Mouse (Mus musculus): ENCODE measurements around the gene Anxa9. TPM values are rescaled to one million over a fixed set of nuclear protein-coding genes. Genes with fewer than 3 reads are reported as not detected.

The Anxa9 gene
- polyA plus RNA-seq, 1 experiment from 2014 or later = 1.1 TPM

DNA sequence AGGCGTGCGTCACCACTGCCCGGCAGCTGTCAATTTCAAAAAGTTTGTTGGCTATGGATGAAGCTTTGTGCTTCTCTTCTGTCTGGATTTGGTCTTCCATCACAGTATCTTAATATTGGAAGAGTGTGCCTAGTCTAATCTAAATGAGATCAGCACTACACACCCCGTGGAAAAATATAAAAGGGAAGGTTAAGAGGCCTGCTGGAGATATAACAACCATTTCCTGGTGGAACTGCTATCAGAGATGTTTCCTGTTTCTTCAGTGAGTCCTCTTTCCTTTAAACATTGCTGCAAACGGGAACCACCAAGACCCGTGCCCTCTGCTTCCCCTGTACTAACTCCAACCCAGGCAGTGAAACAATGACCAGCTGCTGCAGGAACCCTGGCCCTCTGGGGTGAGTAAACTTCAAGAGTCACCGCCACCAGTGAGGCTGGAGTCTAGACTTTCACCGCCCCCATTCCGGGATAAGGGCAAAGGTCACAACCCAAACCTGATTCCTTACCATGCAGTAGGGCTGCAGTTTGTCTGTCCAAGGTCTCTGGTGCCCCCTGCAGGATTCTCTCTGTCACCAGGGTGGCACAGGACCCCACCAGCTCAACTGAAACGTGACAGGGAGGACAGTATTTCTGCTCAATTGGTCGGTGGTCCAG is 43.8 kb downstream of the Anxa9 start:
- Histone ChIP-seq H3K4me2 (no peak overlapping the region), H3K27me3 (no peaks in the 10 kb centered on the region), H3K9ac (no peak overlapping the region), H3K27ac (no peak overlapping the region), H3K4me3 (no peak overlapping the region), H3K9me3 (replicated peaks) (no peaks in the 10 kb centered on the region), H3K4me1 (no peaks in the 10 kb centered on the region), H3K36me3 (ENCODE audit: poor library complexity, severe bottlenecking) (peaks cover 84% of the 10 kb centered on the region)
- WGBS = 55% methylated on average over 11 of the region's 11 CpGs
- no peak for ATAC-seq

GRCm38 (mm10) chr3:95261975-95262374 is 45.0 kb downstream of the Anxa9 start:
- ATAC-seq = no peak
- Histone ChIP-seq H3K4me1 (no peaks in the 10 kb centered on the region), H3K9me3 (replicated peaks) (no peaks in the 10 kb centered on the region), H3K27ac (no peak overlapping the region), H3K4me3 (no peak overlapping the region), H3K27me3 (no peaks in the 10 kb centered on the region), H3K36me3 (ENCODE audit: poor library complexity, severe bottlenecking) (peaks cover 84% of the 10 kb centered on the region), H3K4me2 (no peak overlapping the region), H3K9ac (no peak overlapping the region)
- 94% methylated on average over 4 of the region's 4 CpGs for WGBS

- Histone ChIP-seq H3K27me3 (no peaks in the 10 kb centered on the region), H3K9ac (no peak overlapping the region), H3K9me3 (replicated peaks) (no peaks in the 10 kb centered on the region), H3K4me2 (no peak overlapping the region), H3K4me3 (no peak overlapping the region), H3K4me1 (no peaks in the 10 kb centered on the region), H3K36me3 (ENCODE audit: poor library complexity, severe bottlenecking) (peaks cover 89% of the 10 kb centered on the region), H3K27ac (no peak overlapping the region)
- ATAC-seq = no peak
- WGBS = 86% methylated on average over 5 of the region's 5 CpGs
Measured at GRCm38 (mm10) chr3:95256931-95257330, 50.0 kb downstream of the Anxa9 start.

DNA sequence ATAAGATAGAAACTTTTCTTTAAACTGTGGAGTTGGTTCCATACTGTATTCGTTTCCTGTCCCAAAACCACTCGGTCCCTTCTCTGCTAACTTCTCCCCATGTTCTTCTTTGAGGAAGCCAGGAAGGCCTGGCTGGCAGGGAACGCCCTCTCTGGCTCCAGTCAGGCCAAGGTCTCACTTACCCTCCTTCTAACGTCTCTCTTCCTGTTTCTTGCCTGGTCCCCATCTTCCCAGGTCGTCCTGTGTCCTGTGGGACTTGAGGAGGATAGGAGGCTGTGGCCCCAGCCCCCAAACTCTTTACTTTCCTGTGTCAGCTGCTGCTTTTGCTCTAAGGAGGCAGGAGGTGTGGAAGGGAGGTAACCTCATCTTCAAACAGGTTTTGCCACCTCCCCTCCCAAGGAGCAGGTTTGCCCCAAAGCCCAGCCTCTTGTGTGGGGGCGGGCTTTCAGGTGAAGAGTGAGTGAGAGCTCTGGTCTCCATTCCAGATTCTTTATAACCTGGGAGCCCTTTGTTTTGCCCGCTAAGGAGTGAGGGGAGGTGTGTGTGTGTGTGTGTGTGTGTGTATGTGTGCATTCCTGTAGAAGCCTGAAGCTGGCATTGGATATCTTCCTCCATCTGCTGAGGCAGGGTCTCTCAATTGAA is 56.1 kb downstream of the Anxa9 start, which contains the start of gene Bnipl:
Bnipl (minus strand) TSS at position 411 of the 642 bp plus-strand sequence.
- no peak for ATAC-seq
- Histone ChIP-seq H3K36me3 (ENCODE audit: poor library complexity, severe bottlenecking) (peaks cover 31% of the 10 kb centered on the region), H3K4me3 (no peak within 1 kb of the TSS), H3K27ac (no peak within 1 kb of the TSS), H3K9ac (no peak within 1 kb of the TSS; the same call in 1 of the 2 replicates), H3K4me2 (no peak within 1 kb of the TSS), H3K4me1 (no peaks in the 10 kb centered on the region), H3K27me3 (no peaks in the 10 kb centered on the region), H3K9me3 (replicated peaks) (no peaks in the 10 kb centered on the region)
- 66% methylated on average over 7 of the region's 7 CpGs for WGBS

DNA sequence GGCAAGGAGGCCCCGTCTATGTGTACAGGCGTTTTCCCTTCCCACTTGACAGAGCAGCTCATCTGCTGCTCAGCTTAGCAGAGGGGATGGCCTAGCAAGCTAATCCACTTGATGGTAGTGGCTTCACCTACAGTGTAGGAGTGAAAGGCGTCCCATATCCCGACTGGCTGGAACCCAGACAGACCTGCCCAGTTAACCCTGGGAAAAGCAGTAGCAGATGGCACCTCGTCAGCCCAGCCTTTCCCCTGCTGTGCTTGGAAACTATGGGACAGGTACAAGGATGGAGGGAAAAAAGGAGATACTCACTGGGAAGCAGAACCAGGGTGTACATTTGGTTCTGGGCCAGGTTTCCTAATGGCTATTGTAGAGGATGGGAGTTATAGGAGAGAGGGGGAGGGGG is 56.6 kb downstream of the Anxa9 start:
- no peaks in the 10 kb centered on the region for H3K4me1 ChIP-seq
- WGBS = 86% methylated on average over 5 of the region's 5 CpGs
- H3K27ac ChIP-seq = no peak overlapping the region
- no peaks in the 10 kb centered on the region for H3K27me3 ChIP-seq
- no peaks in the 10 kb centered on the region for H3K9me3 ChIP-seq (replicated peaks)
- ATAC-seq = no peak
- H3K4me3 ChIP-seq = no peak overlapping the region
- H3K36me3 ChIP-seq (ENCODE audit: poor library complexity, severe bottlenecking) = peaks cover 29% of the 10 kb centered on the region
- no peak overlapping the region for H3K9ac ChIP-seq
- H3K4me2 ChIP-seq = no peak overlapping the region

DNA sequence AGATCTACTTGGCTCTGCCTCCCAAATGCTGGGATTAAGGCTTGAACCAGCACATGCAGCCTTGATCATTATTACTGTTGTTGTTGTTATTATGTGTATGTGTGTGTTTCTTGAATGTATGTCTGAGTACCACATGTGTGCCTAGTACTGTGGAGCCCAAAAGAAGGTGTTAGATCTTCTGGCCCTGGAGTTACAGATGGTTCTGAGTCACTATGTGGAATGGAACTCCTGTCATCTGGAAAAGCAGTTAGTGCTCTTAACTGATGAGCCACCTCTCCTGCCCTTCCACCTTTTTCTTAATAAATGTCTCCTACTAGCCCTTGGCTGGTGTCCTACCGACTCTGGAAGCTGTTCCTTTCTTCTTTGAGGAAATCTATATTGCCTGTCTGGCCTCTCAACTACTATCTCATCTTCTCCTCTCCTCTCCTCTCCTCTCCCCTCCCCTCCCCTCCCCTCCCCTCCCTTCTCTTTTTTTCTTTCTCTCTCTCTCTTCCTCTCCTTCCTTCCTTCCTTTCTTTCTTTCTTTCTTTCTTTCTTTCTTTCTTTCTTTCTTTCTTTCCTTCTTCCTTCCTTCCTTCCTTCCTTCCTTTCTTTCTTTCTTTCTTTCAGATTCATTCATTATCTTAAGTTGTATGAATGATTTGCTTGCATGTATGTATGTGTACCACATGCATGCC is 59.2 kb downstream of the Anxa9 start:
- no peak overlapping the region for H3K9ac ChIP-seq
- ATAC-seq = no peak
- no peak overlapping the region for H3K27ac ChIP-seq
- no peaks in the 10 kb centered on the region for H3K4me1 ChIP-seq
- no peak overlapping the region for H3K4me3 ChIP-seq
- H3K27me3 ChIP-seq = no peaks in the 10 kb centered on the region
- no peaks in the 10 kb centered on the region for H3K9me3 ChIP-seq (replicated peaks)
- no peak overlapping the region for H3K4me2 ChIP-seq
- WGBS = 86% methylated on average over 1 of the region's 1 CpGs
- H3K36me3 ChIP-seq (ENCODE audit: poor library complexity, severe bottlenecking) = peaks cover 12% of the 10 kb centered on the region

DNA sequence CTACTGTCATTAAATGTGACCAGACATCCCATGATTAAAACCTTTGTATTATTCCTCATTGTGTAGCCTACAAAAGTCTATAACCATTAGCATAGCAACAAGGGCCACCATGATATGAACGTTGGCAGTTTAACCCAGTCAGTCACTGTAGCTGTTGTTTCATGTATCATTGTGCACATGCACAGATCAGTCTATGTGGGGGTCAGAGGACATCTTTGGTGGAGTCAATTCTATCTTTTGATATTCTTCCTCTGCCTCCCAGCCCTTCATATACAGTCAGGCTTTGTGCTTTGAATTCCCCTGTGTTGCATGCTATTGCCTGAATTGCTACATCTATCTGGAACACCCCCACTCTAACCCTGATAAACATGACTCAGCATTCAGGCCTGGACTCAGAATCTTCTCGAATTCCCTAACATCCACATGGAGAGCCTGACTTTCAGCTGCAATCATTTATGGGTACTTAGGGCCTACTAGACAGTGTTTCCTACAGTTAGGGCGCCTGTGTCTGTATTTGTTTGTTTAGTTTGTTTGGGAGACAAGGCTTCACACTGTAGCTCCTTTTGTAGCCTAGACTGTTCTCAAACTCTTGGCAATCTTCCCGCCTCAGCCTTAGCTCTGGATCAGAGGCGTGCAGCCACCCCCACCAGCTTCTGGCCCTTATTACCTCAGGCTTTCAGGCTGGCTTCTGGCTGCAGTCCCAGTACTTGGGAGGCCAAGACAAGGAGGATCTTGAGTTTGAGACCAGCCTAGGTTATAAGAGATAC is 60.3 kb downstream of the Anxa9 start:
- H3K36me3 ChIP-seq (ENCODE audit: poor library complexity, severe bottlenecking) = peaks cover 10% of the 10 kb centered on the region
- H3K9me3 ChIP-seq (replicated peaks) = no peaks in the 10 kb centered on the region
- no peak for ATAC-seq
- no peaks in the 10 kb centered on the region for H3K27me3 ChIP-seq
- no peak overlapping the region for H3K9ac ChIP-seq
- 85% methylated on average over 5 of the region's 5 CpGs for WGBS
- H3K4me1 ChIP-seq = no peaks in the 10 kb centered on the region
- H3K4me2 ChIP-seq = no peak overlapping the region
- no peak overlapping the region for H3K27ac ChIP-seq
- H3K4me3 ChIP-seq = no peak overlapping the region

Other genes with a start within 250 kb of the Anxa9 start
- 20.4 and 20.6 TPM in 2 replicates for gene Pip5k1a, start 200.2 kb downstream of the Anxa9 start, polyA plus RNA-seq (2015; fragmentation: Nextera tagmentation; extraction: Ambion mirVana)
- gene Vps72, start 196.2 kb downstream of the Anxa9 start, polyA plus RNA-seq (2015; fragmentation: Nextera tagmentation; extraction: Ambion mirVana) = 266 and 271 TPM in 2 replicates
- gene Tmod4, start 182.7 kb downstream of the Anxa9 start, polyA plus RNA-seq (2015; fragmentation: Nextera tagmentation; extraction: Ambion mirVana) = 0.72 and 0.81 TPM in 2 replicates
- gene Scnm1, start 173.2 kb downstream of the Anxa9 start, polyA plus RNA-seq (2015; fragmentation: Nextera tagmentation; extraction: Ambion mirVana) = 99.5 and 106 TPM in 2 replicates
- 29.6 and 30.8 TPM in 2 replicates for gene Lysmd1, start 173.1 kb downstream of the Anxa9 start, polyA plus RNA-seq (2015; fragmentation: Nextera tagmentation; extraction: Ambion mirVana)
- 1.1 and 1.2 TPM in 2 replicates for gene Tnfaip8l2, start 164.8 kb downstream of the Anxa9 start, polyA plus RNA-seq (2015; fragmentation: Nextera tagmentation; extraction: Ambion mirVana)
- 14.1 and 14.6 TPM in 2 replicates for gene Sema6c, start 146.7 kb downstream of the Anxa9 start, polyA plus RNA-seq (2015; fragmentation: Nextera tagmentation; extraction: Ambion mirVana)
- gene Gabpb2, start 89.3 kb downstream of the Anxa9 start, polyA plus RNA-seq (2015; fragmentation: Nextera tagmentation; extraction: Ambion mirVana) = 7.7 and 8.5 TPM in 2 replicates
- gene Cdc42se1, start 78.4 kb downstream of the Anxa9 start, polyA plus RNA-seq (2015; fragmentation: Nextera tagmentation; extraction: Ambion mirVana) = 92.3 and 96.3 TPM in 2 replicates
- gene Mllt11, start 75.0 kb downstream of the Anxa9 start, polyA plus RNA-seq (2015; fragmentation: Nextera tagmentation; extraction: Ambion mirVana) = 174 and 191 TPM in 2 replicates
- 0.19 and 0.38 TPM in 2 replicates for gene Gm128, start 65.6 kb downstream of the Anxa9 start, polyA plus RNA-seq (2015; fragmentation: Nextera tagmentation; extraction: Ambion mirVana)
- not detected in 2 replicates for gene Bnipl, start 56.0 kb downstream of the Anxa9 start, polyA plus RNA-seq (2015; fragmentation: Nextera tagmentation; extraction: Ambion mirVana)
- 39.6 and 40.0 TPM in 2 replicates for gene Mindy1, start 25.8 kb downstream of the Anxa9 start, polyA plus RNA-seq (2015; fragmentation: Nextera tagmentation; extraction: Ambion mirVana)
- gene Prune1, start 25.1 kb downstream of the Anxa9 start, polyA plus RNA-seq (2015; fragmentation: Nextera tagmentation; extraction: Ambion mirVana) = 28.4 and 32.7 TPM in 2 replicates
- gene Cers2, start 7.6 kb upstream of the Anxa9 start, polyA plus RNA-seq (2015; fragmentation: Nextera tagmentation; extraction: Ambion mirVana) = 98.4 and 103 TPM in 2 replicates
- gene Setdb1, start 50.0 kb upstream of the Anxa9 start, polyA plus RNA-seq (2015; fragmentation: Nextera tagmentation; extraction: Ambion mirVana) = 45.4 and 51.8 TPM in 2 replicates
- gene 4930558C23Rik, start 95.7 kb upstream of the Anxa9 start, polyA plus RNA-seq (2015; fragmentation: Nextera tagmentation; extraction: Ambion mirVana) = not detected in 2 replicates
- 24.8 and 28.1 TPM in 2 replicates for gene Arnt, start 127.2 kb upstream of the Anxa9 start, polyA plus RNA-seq (2015; fragmentation: Nextera tagmentation; extraction: Ambion mirVana)
- gene Ctsk, start 192.1 kb upstream of the Anxa9 start, polyA plus RNA-seq (2015; fragmentation: Nextera tagmentation; extraction: Ambion mirVana) = 3.2 and 4.3 TPM in 2 replicates
- 6.5 and 7.6 TPM in 2 replicates for gene Ctss, start 219.6 kb upstream of the Anxa9 start, polyA plus RNA-seq (2015; fragmentation: Nextera tagmentation; extraction: Ambion mirVana)

Data from forebrain, embryonic 13.5 days (tissue).